Mouse (Mus musculus) liver, adult 2 months (tissue): ENCODE data around the gene Ldlrap1.

Experiments
- CTCF ChIP-seq: fragments of 200-500 bp; IDR thresholded peaks from 2 replicates; pipeline ENCODE4 v1.5.1; 2011; ENCODE audit warnings: low read depth, low read length, control low read depth
- POLR2A ChIP-seq: fragments of 200-500 bp; IDR thresholded peaks from 2 replicates; pipeline ENCODE4 v1.6.1; 2011; ENCODE audit warnings: low read length, control low read depth; ENCODE audit not compliant: insufficient read depth; ENCODE audit errors: extremely low read depth

DNA sequence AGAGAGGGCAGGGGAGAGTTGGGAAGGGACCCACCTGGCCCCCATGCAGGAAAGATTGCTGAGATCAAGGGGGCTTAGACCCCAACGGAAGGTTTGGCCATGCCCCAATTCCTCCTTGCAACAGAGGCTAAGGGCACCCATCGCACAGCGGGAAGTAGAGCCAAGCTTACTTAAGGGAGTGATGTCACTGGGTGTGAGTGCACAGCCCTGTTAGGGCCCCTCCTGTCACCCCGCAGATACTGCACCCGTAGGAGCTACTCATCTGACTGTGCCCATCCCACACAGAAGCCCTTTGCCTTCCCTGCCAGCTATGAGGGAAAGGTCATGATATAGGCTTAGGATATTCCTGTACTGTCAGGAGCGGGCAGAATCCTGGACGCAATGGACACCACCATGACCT, 8.3 kb downstream of the Ldlrap1 start:
- TF ChIP-seq CTCF (no peak), POLR2A (no peak)
